Mouse (Mus musculus) hindbrain, embryonic 14.5 days (tissue): Measurements from ENCODE around the gene Calhm4. TPM values are rescaled to one million over a fixed set of nuclear protein-coding genes. Genes with fewer than 3 reads are reported as not detected.
"Not testable (repeated sequence)": the region's sequence is repeated elsewhere in the genome, so short reads cannot be mapped to it uniquely, and the experiment has no call there.

ENCODE experiments used
- ATAC-seq: fragments of 200-750 bp; cut with Nextera tagmentation; 2 replicates; pipeline ENCODE4 v1.8.0; 2017; ENCODE audit warnings: moderate number of reproducible peaks, mild to moderate bottlenecking, moderate TSS enrichment, moderate library complexity; ENCODE audit not compliant: low FRiP score
- DNase-seq: peaks from one replicate; pipeline ENCODE4 v3.0.0-alpha.2; 2015; ENCODE audit warnings: low spot score
- H3K27ac ChIP-seq: fragments of 300-500 bp; sonication (generic); 2 replicates; pipeline ENCODE4 v1.5.1; 2014; ENCODE audit warnings: mild to moderate bottlenecking, moderate library complexity
- H3K27me3 ChIP-seq: fragments of 300-500 bp; sonication (generic); 2 replicates; pipeline ENCODE4 v1.6.1; 2014; ENCODE audit warnings: mild to moderate bottlenecking, low read length, mixed read lengths; ENCODE audit not compliant: control insufficient read depth, insufficient read depth
- H3K36me3 ChIP-seq: fragments of 300-500 bp; sonication (generic); replicated peaks from 2 replicates; pipeline ENCODE4 v1.6.1; 2014; ENCODE audit not compliant: control insufficient read depth, insufficient read depth
- H3K4me1 ChIP-seq: fragments of 300-500 bp; sonication (generic); replicated peaks from 2 replicates; pipeline ENCODE4 v1.6.1; 2014; ENCODE audit warnings: antibody characterized with exemption, low read length, mixed read lengths; ENCODE audit not compliant: control insufficient read depth, insufficient read depth
- H3K4me2 ChIP-seq: fragments of 300-500 bp; sonication (generic); replicated peaks from 2 replicates; pipeline ENCODE4 v1.6.1; 2014; ENCODE audit warnings: mild to moderate bottlenecking, moderate library complexity
- H3K4me3 ChIP-seq: fragments of 300-500 bp; sonication (generic); replicated peaks from 2 replicates; pipeline ENCODE4 v1.5.1; 2014; ENCODE audit warnings: mild to moderate bottlenecking, low read length
- H3K9ac ChIP-seq: fragments of 300-500 bp; sonication (generic); 2 replicates; pipeline ENCODE4 v1.6.1; 2014
- H3K9me3 ChIP-seq: fragments of 300-500 bp; sonication (generic); 2 replicates; pipeline ENCODE4 v1.6.1; 2016; ENCODE audit warnings: low read length; ENCODE audit not compliant: control insufficient read depth
- WGBS: fragments of 180-500 bp; shearing (Covaris S2); extraction: QIAGEN DNeasy Blood & Tissue Kit; methylation state at CpG from one replicate; pipeline ENCODE4 v1.1.7; 2014; 5-methylcytosine and 5-hydroxymethylcytosine counted together
- polyA plus RNA-seq: library from polyadenylated mRNA; unstranded; fragments of >200 nt; fragmentation: Nextera tagmentation; extraction: Ambion mirVana; gene quantifications from 2 replicates; pipeline ENCODE4 v1.2.1, GENCODE M21; 2014

The Calhm4 gene
- polyA plus RNA-seq, 1 experiment from 2014 or later, result not detected

- Histone ChIP-seq H3K9ac (no peak overlapping the region), H3K9me3 (no peaks in the 10 kb centered on the region), H3K36me3 (peaks cover 24% of the 10 kb centered on the region), H3K4me2 (no peak overlapping the region), H3K27ac (no peak overlapping the region), H3K4me1 (peaks cover 3% of the 10 kb centered on the region; the same call in 1 of the 2 replicates), H3K27me3 (no peaks in the 10 kb centered on the region), H3K4me3 (no peak overlapping the region)
- DNase-seq (no peak), ATAC-seq (no peak)
- 98% methylated on average over 4 of the region's 4 CpGs for whole genome bisulfite sequencing
These were observed 31.5 kb downstream of the Calhm4 start for GRCm38 (mm10) chr10:34012581-34012980.

DNA sequence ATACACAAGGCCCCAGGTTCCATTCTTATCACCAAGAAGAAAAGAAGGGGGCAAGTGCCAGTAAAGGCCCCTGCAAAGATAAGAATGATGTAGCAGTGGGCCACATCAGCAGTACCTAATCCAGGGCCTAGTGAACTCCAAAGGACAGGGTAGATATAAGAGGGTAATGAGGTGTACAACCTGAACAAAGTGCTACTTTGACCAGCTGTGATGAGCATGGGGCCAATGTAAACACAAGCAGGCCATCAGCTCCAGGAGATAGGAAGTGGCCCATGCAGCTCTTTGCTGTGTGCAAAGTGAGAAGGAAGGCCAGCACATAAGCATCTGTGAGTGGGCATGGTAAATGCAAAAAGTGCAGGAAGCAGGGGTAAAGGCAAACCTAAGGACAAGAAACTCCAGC lies 45.7 kb downstream of the Calhm4 start:
- Histone ChIP-seq H3K9me3 (no peaks in the 10 kb centered on the region), H3K27ac (no peak overlapping the region), H3K36me3 (peaks cover 94% of the 10 kb centered on the region), H3K4me1 (no peaks in the 10 kb centered on the region), H3K4me2 (no peak overlapping the region), H3K9ac (no peak overlapping the region), H3K4me3 (no peak overlapping the region), H3K27me3 (no peaks in the 10 kb centered on the region)
- no peak for ATAC-seq
- DNase-seq, result no peak

DNA sequence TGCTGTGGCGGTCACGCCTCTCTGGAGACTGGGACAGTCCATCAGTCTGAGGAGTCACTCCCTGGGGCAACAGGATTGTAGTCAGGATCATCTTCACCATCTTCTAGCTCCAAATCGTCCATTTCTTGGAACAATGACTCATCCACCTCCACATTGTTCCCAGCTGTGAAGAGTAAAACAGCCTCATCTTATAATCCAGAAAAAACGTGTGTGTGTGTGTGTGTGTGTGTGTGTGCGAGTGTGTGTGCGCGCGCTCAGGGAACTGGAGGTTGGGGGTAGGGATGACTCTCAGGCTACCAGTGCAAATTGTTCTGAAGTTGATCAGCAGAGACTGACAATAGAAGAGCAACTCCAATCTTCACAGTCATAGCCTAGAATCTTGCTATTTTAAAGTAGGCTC lies 47.4 kb downstream of the Calhm4 start:
- H3K4me3 ChIP-seq, ATAC-seq, DNase-seq, H3K4me1 ChIP-seq, H3K27ac ChIP-seq, H3K9me3 ChIP-seq, H3K27me3 ChIP-seq, H3K9ac ChIP-seq, H3K4me2 ChIP-seq: not testable (repeated sequence)
- WGBS, result 93% methylated on average over 6 of the region's 8 CpGs
- H3K36me3 ChIP-seq, result peaks cover 93% of the 10 kb centered on the region

Other genes with a start within 250 kb of the Calhm4 start
- gene Sult3a1, start 186.6 kb downstream of the Calhm4 start, polyA plus RNA-seq, result not detected in 2 replicates
- 1.5 and 2.0 TPM in 2 replicates for gene Rsph4a, start 139.2 kb downstream of the Calhm4 start, polyA plus RNA-seq
- 21.3 and 21.8 TPM in 2 replicates for gene Zup1, start 93.0 kb downstream of the Calhm4 start, polyA plus RNA-seq
- 131 and 136 TPM in 2 replicates for gene Rwdd1, start 24.7 kb downstream of the Calhm4 start, polyA plus RNA-seq
- not detected in 2 replicates for gene Trappc3l, start 6.7 kb downstream of the Calhm4 start, polyA plus RNA-seq
- 0.66 and 0.73 TPM in 2 replicates for gene Calhm5, start 52.2 kb upstream of the Calhm4 start, polyA plus RNA-seq
- 0.38 and 0.90 TPM in 2 replicates for gene Calhm6, start 83.7 kb upstream of the Calhm4 start, polyA plus RNA-seq
- 8.8 and 9.8 TPM in 2 replicates for gene Dse, start 163.4 kb upstream of the Calhm4 start, polyA plus RNA-seq
- gene Tspyl1, start 237.9 kb upstream of the Calhm4 start, polyA plus RNA-seq, result 103 and 116 TPM in 2 replicates